ENCODE assay signal across 25 mouse cellular contexts in genomic region chr7:80868686-80869085, GRCm38 (mm10). TPM values are rescaled to one million over a fixed set of nuclear protein-coding genes. Genes with fewer than 3 reads are reported as not detected.
"Had no signal": no experiment of that assay in that cellular context is flagged by ENCODE, and none has a peak within 500 bp of the region (broad histone marks: within the 10 kb centered on the region; RNA-seq: fewer than 3 reads in every experiment).

No protein-coding gene starts in this region.

- ATAC-seq: hindbrain, embryonic 16.5 days; inflammation-experienced regulatory T-cells, adult 6 months; intestine, embryonic 15.5 days; intestine, postnatal 0 days had no signal

- H3K27ac ChIP-seq: gastrocnemius, adult 2 months; heart, embryonic 10.5 days; hindbrain, embryonic 10.5 days; hindbrain, embryonic 12.5 days; hindbrain, embryonic 14.5 days; intestine, embryonic 15.5 days; layer of hippocampus, adult 2 months; left cerebral cortex, adult 2 months; limb, embryonic 10.5 days; limb, embryonic 12.5 days; liver, embryonic 13.5 days; liver, embryonic 15.5 days had no signal

- H3K4me3 ChIP-seq: gastrocnemius, adult 2 months; heart, embryonic 10.5 days; heart, embryonic 12.5 days; hindbrain, embryonic 10.5 days; hindbrain, embryonic 12.5 days; intestine, embryonic 15.5 days; layer of hippocampus, adult 2 months; left cerebral cortex, adult 2 months; limb, embryonic 10.5 days; limb, embryonic 12.5 days; liver, embryonic 13.5 days; liver, embryonic 15.5 days had no signal

- H3K27me3 ChIP-seq: heart, embryonic 12.5 days; intestine, embryonic 15.5 days; limb, embryonic 12.5 days; liver, embryonic 13.5 days; liver, embryonic 15.5 days had no signal

- H3K4me2 ChIP-seq: heart, embryonic 12.5 days; hindbrain, embryonic 12.5 days; hindbrain, embryonic 14.5 days; intestine, embryonic 15.5 days; limb, embryonic 12.5 days; liver, embryonic 13.5 days; liver, embryonic 15.5 days had no signal

- H3K9me3 ChIP-seq: heart, embryonic 10.5 days; heart, embryonic 12.5 days; hindbrain, embryonic 12.5 days; intestine, embryonic 15.5 days; limb, embryonic 10.5 days; limb, embryonic 12.5 days; liver, embryonic 13.5 days; liver, embryonic 15.5 days had no signal

- H3K9ac ChIP-seq: heart, embryonic 12.5 days; hindbrain, embryonic 12.5 days; hindbrain, embryonic 14.5 days; intestine, embryonic 15.5 days; limb, embryonic 12.5 days; liver, embryonic 13.5 days; liver, embryonic 15.5 days had no signal

- DNase-seq: gastrocnemius, adult 2 months; gastrocnemius, postnatal 10 days; gastrocnemius, postnatal 25 days; heart, adult 18-20 months; heart, postnatal 10 days; heart, postnatal 4 days; kidney, postnatal 10 days; kidney, postnatal 4 days; liver; liver, embryonic 13.5 days had no signal

RNA-seq across cellular contexts. Expression of gene Nmb, which starts 36.2 kb away (rescaled TPM):
- total RNA-seq: granulocyte monocyte progenitor cell, adult 5-6 weeks had no signal
